7 mouse cellular contexts compared by ENCODE assay signal in the genomic region with DNA sequence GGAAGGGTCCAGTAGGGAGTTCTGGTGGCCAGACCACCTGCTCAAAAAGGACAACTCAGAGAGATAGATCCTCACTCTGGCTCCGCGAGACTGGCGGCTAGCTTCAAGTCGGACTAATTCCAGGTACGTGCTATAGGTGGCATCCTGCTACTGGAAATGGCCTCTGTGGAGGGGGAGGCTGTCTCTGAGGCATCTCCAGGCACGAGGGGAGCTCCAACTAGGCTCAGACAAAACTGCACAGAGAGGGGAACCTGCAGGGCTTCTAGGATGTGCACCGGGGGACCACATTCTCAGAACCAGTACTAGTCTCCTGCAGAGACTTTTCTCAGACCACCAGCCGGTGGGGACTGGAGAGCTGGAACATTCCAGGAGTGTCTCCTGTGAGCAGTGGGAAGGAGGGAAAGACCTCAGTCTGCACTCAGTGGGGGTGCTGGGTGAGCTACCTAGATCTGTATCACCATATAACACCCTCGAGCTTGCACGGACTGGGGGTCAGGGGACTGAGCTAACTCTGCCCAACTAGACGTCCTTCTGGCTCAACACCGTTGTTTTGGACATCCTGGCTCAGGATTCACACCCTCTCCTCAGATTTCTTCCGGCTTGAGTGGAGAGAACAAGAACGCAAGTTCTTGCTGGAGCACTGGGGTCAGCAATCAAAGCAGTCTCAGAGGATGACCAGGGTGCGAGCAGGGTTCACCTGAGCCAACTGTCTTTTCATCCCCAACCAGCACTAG. TPM values are rescaled to one million over a fixed set of nuclear protein-coding genes. Genes with fewer than 3 reads are reported as not detected.
A peak's percentile ranks its signal among the peaks of the same experiment; 100 is the strongest.
DNase-seq lines count a peak whose midpoint lies in the region; ATAC-seq and TF ChIP-seq lines count a peak whose summit lies in the region.

No protein-coding gene starts in this region.

- peak overlapping the region; percentile 75; the same call in 1 of the 2 replicates for H3K4me2 ChIP-seq in heart, embryonic 15.5 days
- H3K4me2 ChIP-seq in limb, embryonic 14.5 days (replicated peaks; ENCODE audit: low read depth, low read length, severe bottlenecking): peak overlapping the region; percentile 90; the same call in 1 of the 2 replicates

- H3K36me3 ChIP-seq in heart, embryonic 15.5 days: no peaks in the 10 kb centered on the region
- H3K36me3 ChIP-seq in limb, embryonic 14.5 days (ENCODE audit: control insufficient read depth, insufficient read depth, low read length): no peaks in the 10 kb centered on the region

- no peak for TF ChIP-seq POLR2A in limb, embryonic 14.5 days (IDR thresholded peaks at IDR 0.05; ENCODE audit: borderline replicate concordance, extremely low read depth, insufficient read depth, insufficient read length)

- 0 out of 2 replicates have a peak overlapping the region, but pooled peaks have one; percentile 81 for H3K27ac ChIP-seq in heart, embryonic 15.5 days
- H3K27ac ChIP-seq in limb, embryonic 14.5 days (replicated peaks; ENCODE audit: low read depth, low read length): no peak overlapping the region

- no peak; the same call in 1 of the 2 replicates for ATAC-seq in heart, embryonic 15.5 days (replicated peaks; ENCODE audit: insufficient number of reproducible peaks, insufficient read depth, low FRiP score, low read depth)
- ATAC-seq in limb, embryonic 14.5 days (ENCODE audit: low FRiP score, low read depth): no peak
- no peak for ATAC-seq in erythroblast, adult 5-6 weeks (replicated peaks; ENCODE audit: low FRiP score, poor library complexity, severe bottlenecking)

- H3K4me3 ChIP-seq in heart, embryonic 15.5 days: no peak overlapping the region
- no peak overlapping the region for H3K4me3 ChIP-seq in limb, embryonic 14.5 days (replicated peaks; ENCODE audit: low read length)

- H3K9me3 ChIP-seq in heart, embryonic 15.5 days (replicated peaks): no peaks in the 10 kb centered on the region
- no peaks in the 10 kb centered on the region for H3K9me3 ChIP-seq in limb, embryonic 14.5 days (ENCODE audit: control insufficient read depth, low read length)

- H3K27me3 ChIP-seq in heart, embryonic 15.5 days: peaks cover 78% of the 10 kb centered on the region
- H3K27me3 ChIP-seq in limb, embryonic 14.5 days (ENCODE audit: control insufficient read depth, insufficient read depth, low read length): peaks cover 84% of the 10 kb centered on the region

- 5% methylated on average over 15 of the region's 15 CpGs for WGBS in heart, embryonic 15.5 days
- 7% methylated on average over 15 of the region's 15 CpGs for WGBS in limb, embryonic 14.5 days

- H3K9ac ChIP-seq in heart, embryonic 15.5 days: no peak overlapping the region
- no peak overlapping the region for H3K9ac ChIP-seq in limb, embryonic 14.5 days (ENCODE audit: low read depth, low read length, severe bottlenecking)

- peaks cover 58% of the 10 kb centered on the region for H3K4me1 ChIP-seq in heart, embryonic 15.5 days (replicated peaks)
- H3K4me1 ChIP-seq in limb, embryonic 14.5 days (ENCODE audit: control insufficient read depth, insufficient read depth, low read length): peaks cover 37% of the 10 kb centered on the region

- peak; percentile 15 for DNase-seq in urinary bladder, postnatal 25 days (ENCODE audit: low spot score)
- no peak for DNase-seq in urinary bladder, postnatal 36 days (ENCODE audit: low spot score in 2 of 2)
- peak; percentile 66 to 76 for DNase-seq in cerebellum, postnatal 25 days
- no peak for DNase-seq in limb, embryonic 14.5 days (ENCODE audit: low spot score)
- peak; percentile 55 for DNase-seq in right cerebral cortex, postnatal 25 days

RNA-seq across cellular contexts. Expression of a gene that starts 11.3 kb away (rescaled TPM):
- 7.5 and 9.5 TPM in 2 replicates for polyA plus RNA-seq in heart, embryonic 15.5 days (2015; fragmentation: Nextera tagmentation; extraction: Ambion mirVana)
- polyA plus RNA-seq in limb, embryonic 14.5 days (2012; rRNA removed): 6.9 and 7.2 TPM in 2 replicates
- polyA plus RNA-seq in limb, embryonic 14.5 days (2014; fragmentation: Nextera tagmentation; extraction: Ambion mirVana): 10.1 and 12.6 TPM in 2 replicates
- 0.38 and 0.42 TPM in 2 replicates for total RNA-seq in erythroblast, adult 5-6 weeks (2015; ENCODE audit: low replicate concordance)
- 0.70 and 1.4 TPM in 2 replicates for total RNA-seq in erythroblast, adult 5-6 weeks (2017; ENCODE audit: low replicate concordance)

RNA-seq across cellular contexts. Expression of a gene that starts 29.3 kb away (rescaled TPM):
- polyA plus RNA-seq in heart, embryonic 15.5 days (2015; fragmentation: Nextera tagmentation; extraction: Ambion mirVana): 11.6 and 18.0 TPM in 2 replicates
- polyA plus RNA-seq in limb, embryonic 14.5 days (2012; rRNA removed): 35.7 and 40.4 TPM in 2 replicates
- 29.1 and 35.5 TPM in 2 replicates for polyA plus RNA-seq in limb, embryonic 14.5 days (2014; fragmentation: Nextera tagmentation; extraction: Ambion mirVana)
- 0.19 and 0.42 TPM in 2 replicates for total RNA-seq in erythroblast, adult 5-6 weeks (2015; ENCODE audit: low replicate concordance)
- total RNA-seq in erythroblast, adult 5-6 weeks (2017; ENCODE audit: low replicate concordance): not detected in 2 replicates

RNA-seq across cellular contexts. Expression of a gene that starts 33.9 kb away (rescaled TPM):
- 9.3 and 11.6 TPM in 2 replicates for polyA plus RNA-seq in heart, embryonic 15.5 days (2015; fragmentation: Nextera tagmentation; extraction: Ambion mirVana)
- polyA plus RNA-seq in limb, embryonic 14.5 days (2012; rRNA removed): 23.1 and 24.3 TPM in 2 replicates
- polyA plus RNA-seq in limb, embryonic 14.5 days (2014; fragmentation: Nextera tagmentation; extraction: Ambion mirVana): 10.9 and 11.4 TPM in 2 replicates
- 4.8 and 7.7 TPM in 2 replicates for total RNA-seq in erythroblast, adult 5-6 weeks (2015; ENCODE audit: low replicate concordance)
- 4.3 and 9.4 TPM in 2 replicates for total RNA-seq in erythroblast, adult 5-6 weeks (2017; ENCODE audit: low replicate concordance)

Comparison
In these comparisons a context has a peak if more than half of its experiments do, and no peak if none do; other contexts are left out.
1. DNase-seq: peak in urinary bladder, postnatal 25 days (single experiment), cerebellum, postnatal 25 days (2 of 2) and right cerebral cortex, postnatal 25 days (single experiment); none in urinary bladder, postnatal 36 days (0 of 2) and limb, embryonic 14.5 days (single experiment).